Mouse (Mus musculus): Measurements from ENCODE around the gene Defb29.

DNA sequence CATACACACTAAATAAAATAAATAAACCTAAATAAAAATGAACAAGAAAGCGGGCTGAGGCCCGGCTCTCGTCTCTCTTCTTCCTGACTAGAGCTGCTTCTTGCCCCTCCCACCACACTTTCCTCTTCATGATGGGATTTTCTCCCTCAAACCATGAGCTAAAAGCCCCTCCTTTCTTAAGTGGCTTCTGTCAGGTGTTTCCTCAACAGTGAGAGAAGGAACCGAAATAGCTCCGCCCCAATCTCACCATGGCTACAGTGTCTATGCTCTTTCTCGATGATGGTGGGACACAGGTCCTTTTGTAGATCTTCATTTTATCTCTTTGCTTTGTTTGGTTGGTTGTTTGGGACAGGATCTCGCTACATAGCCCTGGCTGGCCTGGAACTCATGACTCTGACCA lies 16.8 kb upstream of the Defb29 start:
- no peak for TF ChIP-seq CTCF (IDR thresholded peaks at IDR 0.05; ENCODE audit: low read depth, low read length)
- no peak for TF ChIP-seq POLR2A (IDR thresholded peaks at IDR 0.05; ENCODE audit: insufficient read depth, low read length)
- TF ChIP-seq EP300 (IDR thresholded peaks at IDR 0.05; ENCODE audit: insufficient read depth, low read depth, low read length): no peak
